Mouse (Mus musculus) megakaryocyte, embryonic 14.5 days (primary cell): ENCODE measurements around the gene Sds.

Source experiments
- FLI1 ChIP-seq: IDR thresholded peaks from 2 replicates; pipeline ENCODE4 v1.6.1; 2012; ENCODE audit warnings: low read length, inconsistent platforms, mixed read lengths
- GATA1 ChIP-seq: IDR thresholded peaks from 3 replicates; pipeline ENCODE4 v1.6.1; 2012; ENCODE audit warnings: mixed read lengths, low read length, inconsistent platforms, borderline replicate concordance

- TF ChIP-seq GATA1 (no peak), FLI1 (no peak)
Measured at GRCm38 (mm10) chr5:120467026-120467425, 9.3 kb upstream of the Sds start.
